Mouse (Mus musculus) heart, embryonic 10.5 days (tissue): Measurements from ENCODE around the gene Hells. TPM values are rescaled to one million over a fixed set of nuclear protein-coding genes. Genes with fewer than 3 reads are reported as not detected.
A peak's percentile ranks its signal among the peaks of the same experiment; 100 is the strongest.

ENCODE experiments used
- DNase-seq: peaks from one replicate; pipeline ENCODE4 v3.0.0-alpha.2; 2017; ENCODE audit warnings: low spot score
- H3K27ac ChIP-seq: fragments of 300-500 bp; sonication (generic); 2 replicates; pipeline ENCODE4 v1.5.1; 2016; ENCODE audit warnings: mild to moderate bottlenecking
- H3K27me3 ChIP-seq: fragments of 300-500 bp; sonication (generic); 2 replicates; pipeline ENCODE4 v1.6.1; 2016; ENCODE audit warnings: mild to moderate bottlenecking; ENCODE audit not compliant: poor library complexity, insufficient read depth, severe bottlenecking
- H3K36me3 ChIP-seq: fragments of 300-500 bp; sonication (generic); 2 replicates; pipeline ENCODE4 v1.6.1; 2016; ENCODE audit warnings: mild to moderate bottlenecking, moderate library complexity
- H3K4me1 ChIP-seq: fragments of 300-500 bp; sonication (generic); 2 replicates; pipeline ENCODE4 v1.6.1; 2016; ENCODE audit warnings: mild to moderate bottlenecking
- H3K4me3 ChIP-seq: fragments of 300-500 bp; sonication (generic); 2 replicates; pipeline ENCODE4 v1.5.1; 2016; ENCODE audit warnings: mild to moderate bottlenecking, moderate library complexity
- H3K9me3 ChIP-seq: fragments of 300-500 bp; sonication (generic); 2 replicates; pipeline ENCODE4 v1.6.1; 2016; ENCODE audit warnings: mild to moderate bottlenecking, moderate library complexity
- WGBS: fragments of 180-500 bp; shearing (Covaris S2); methylation state at CpG from one replicate; pipeline ENCODE4 v1.1.7; 2016; 5-methylcytosine and 5-hydroxymethylcytosine counted together
- microRNA-seq: library from miRNA; unstranded; fragments of <30 nt; microRNA quantifications from one replicate; pipeline ENCODE4, GENCODE M21; 2017
- polyA plus RNA-seq: library from polyadenylated mRNA; unstranded; fragments of >200 nt; fragmentation: Nextera tagmentation; extraction: Ambion mirVana; gene quantifications from 2 replicates; pipeline ENCODE4 v1.2.1, GENCODE M21; 2016

The Hells gene
- polyA plus RNA-seq, 1 experiment from 2014 or later = 60.3 TPM

- WGBS = 77% methylated on average over 6 of the region's 6 CpGs
- DNase-seq = no peak
- Histone ChIP-seq H3K27me3 (no peaks in the 10 kb centered on the region), H3K9me3 (no peaks in the 10 kb centered on the region), H3K4me1 (no peaks in the 10 kb centered on the region), H3K36me3 (peaks cover 35% of the 10 kb centered on the region), H3K4me3 (no peak overlapping the region), H3K27ac (no peak overlapping the region)
Observed at GRCm38 (mm10) chr19:38970741-38971140, 40.0 kb downstream of the Hells start.

DNA sequence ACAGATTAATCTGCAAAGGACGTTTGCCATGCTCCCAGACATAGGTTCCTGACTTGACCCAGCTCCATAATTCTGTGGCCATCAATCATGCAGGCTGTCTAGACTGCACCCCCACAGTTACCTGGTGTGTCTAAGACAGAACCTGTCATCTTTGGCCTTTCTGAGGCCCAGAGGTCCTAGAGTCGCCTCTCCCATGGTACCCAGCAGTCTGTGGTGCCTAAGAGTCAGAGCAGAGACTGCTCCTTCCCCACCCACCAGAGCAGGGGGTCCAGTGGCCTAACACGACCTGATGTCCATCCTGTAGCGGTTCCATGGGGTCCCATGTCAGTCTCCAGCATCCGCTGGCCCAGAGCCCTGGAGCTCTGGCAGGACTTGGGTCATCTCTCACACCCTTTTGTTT, 41.9 kb downstream of the Hells start:
- Histone ChIP-seq H3K9me3 (no peaks in the 10 kb centered on the region), H3K4me1 (no peaks in the 10 kb centered on the region), H3K27me3 (no peaks in the 10 kb centered on the region), H3K36me3 (peaks cover 22% of the 10 kb centered on the region), H3K4me3 (no peak overlapping the region), H3K27ac (no peak overlapping the region)
- DNase-seq = no peak
- 75% methylated on average over 5 of the region's 5 CpGs for WGBS

DNA sequence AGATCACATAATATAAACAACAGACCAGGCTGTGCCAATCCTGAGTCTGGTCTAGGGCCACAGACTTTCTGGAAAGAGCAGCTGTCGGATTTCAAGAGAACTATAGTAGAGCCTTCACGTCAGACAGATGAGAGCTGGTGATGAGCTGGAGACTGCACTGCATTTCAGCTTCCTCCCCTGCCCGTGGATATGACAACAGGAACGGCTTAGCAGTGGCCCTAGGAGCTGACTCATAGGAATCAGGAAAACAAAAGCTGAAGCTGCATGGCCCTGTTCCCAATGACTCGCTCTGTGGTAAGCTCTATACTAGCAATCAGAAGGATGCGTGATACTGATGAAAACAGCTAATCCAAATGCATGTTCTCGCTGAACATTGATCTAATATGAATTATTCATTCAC, 43.0 kb downstream of the Hells start:
- Histone ChIP-seq H3K36me3 (peaks cover 19% of the 10 kb centered on the region), H3K9me3 (no peaks in the 10 kb centered on the region), H3K27ac (no peak overlapping the region), H3K27me3 (no peaks in the 10 kb centered on the region), H3K4me1 (no peaks in the 10 kb centered on the region), H3K4me3 (no peak overlapping the region)
- DNase-seq = no peak
- 56% methylated on average over 7 of the region's 7 CpGs for WGBS

- H3K4me3 ChIP-seq = no peak overlapping the region
- H3K36me3 ChIP-seq = peaks cover 4% of the 10 kb centered on the region; the same call in 1 of the 2 replicates
- H3K9me3 ChIP-seq = no peaks in the 10 kb centered on the region
- no peaks in the 10 kb centered on the region for H3K4me1 ChIP-seq
- DNase-seq = no peak
- H3K27me3 ChIP-seq = no peaks in the 10 kb centered on the region
- no peak overlapping the region for H3K27ac ChIP-seq
Observed at GRCm38 (mm10) chr19:38976269-38976668, 45.6 kb downstream of the Hells start.

DNA sequence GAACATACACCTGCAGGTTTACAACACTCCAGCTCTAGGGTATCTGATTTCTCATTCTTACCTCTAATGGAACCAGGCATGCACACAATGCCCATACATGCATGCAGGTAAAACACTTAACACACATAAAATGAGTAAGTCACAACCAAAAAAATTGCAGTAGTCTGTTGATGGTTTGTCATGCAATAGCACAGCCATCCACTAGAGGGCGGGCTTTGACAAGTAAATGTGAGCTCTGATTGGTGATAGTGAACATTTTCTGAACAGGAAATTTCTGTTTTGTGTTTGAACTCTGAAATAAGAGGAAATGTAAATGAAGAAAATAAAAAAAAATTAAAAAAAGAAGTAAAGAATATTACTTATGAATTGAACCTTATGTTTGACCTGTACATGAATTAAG, 51.3 kb downstream of the Hells start:
- Histone ChIP-seq H3K4me1 (no peaks in the 10 kb centered on the region), H3K9me3 (no peaks in the 10 kb centered on the region), H3K4me3 (no peak overlapping the region), H3K27me3 (no peaks in the 10 kb centered on the region), H3K27ac (no peak overlapping the region), H3K36me3 (no peaks in the 10 kb centered on the region)
- DNase-seq = peak; percentile 81
- 0% methylated on average over 1 of the region's 1 CpGs for WGBS

GRCm38 (mm10) chr19:38998248-38998647, 67.5 kb downstream of the Hells start:
- Histone ChIP-seq H3K27ac (no peak overlapping the region), H3K9me3 (no peaks in the 10 kb centered on the region), H3K36me3 (no peaks in the 10 kb centered on the region), H3K4me1 (no peaks in the 10 kb centered on the region), H3K4me3 (no peak overlapping the region), H3K27me3 (no peaks in the 10 kb centered on the region)
- no peak for DNase-seq
- 58% methylated on average over 4 of the region's 4 CpGs for WGBS

GRCm38 (mm10) chr19:38998676-38999075, 68.0 kb downstream of the Hells start:
- H3K9me3 ChIP-seq = no peaks in the 10 kb centered on the region
- no peaks in the 10 kb centered on the region for H3K27me3 ChIP-seq
- H3K27ac ChIP-seq = no peak overlapping the region
- H3K4me3 ChIP-seq = no peak overlapping the region
- no peaks in the 10 kb centered on the region for H3K4me1 ChIP-seq
- WGBS = 83% methylated on average over 1 of the region's 1 CpGs
- no peaks in the 10 kb centered on the region for H3K36me3 ChIP-seq
- DNase-seq = no peak

GRCm38 (mm10) chr19:39005132-39005531, 74.4 kb downstream of the Hells start:
- 75% methylated on average over 1 of the region's 1 CpGs for WGBS

GRCm38 (mm10) chr19:39006715-39007114, 76.0 kb downstream of the Hells start, which contains the start of gene Cyp2c55:
TSS of gene Cyp2c55 (plus strand) at chr19:39007019.
- no peaks in the 10 kb centered on the region for H3K9me3 ChIP-seq
- no peak within 1 kb of the TSS for H3K4me3 ChIP-seq
- no peak for DNase-seq
- H3K36me3 ChIP-seq = no peaks in the 10 kb centered on the region
- H3K27me3 ChIP-seq = no peaks in the 10 kb centered on the region
- H3K4me1 ChIP-seq = no peaks in the 10 kb centered on the region
- H3K27ac ChIP-seq = no peak within 1 kb of the TSS

More at GRCm38 (mm10) chr19:39005132-39005531, 74.4 kb downstream of the Hells start:
- H3K9me3 ChIP-seq = no peaks in the 10 kb centered on the region
- H3K27ac ChIP-seq = no peak overlapping the region
- no peak for DNase-seq
- H3K4me3 ChIP-seq = no peak overlapping the region
- H3K27me3 ChIP-seq = no peaks in the 10 kb centered on the region
- no peaks in the 10 kb centered on the region for H3K4me1 ChIP-seq
- H3K36me3 ChIP-seq = no peaks in the 10 kb centered on the region

Small RNAs within 50 kb of the gene (microRNA-seq; reads per million reads assigned to microRNA genes)
- not detected for gene Gm23800

Other genes starting within 250 kb of the Hells start
- 6.8 and 7.8 TPM in 2 replicates for gene Noc3l, start 111.7 kb upstream of the Hells start, polyA plus RNA-seq
- 1.6 and 2.1 TPM in 2 replicates for gene Tbc1d12, start 94.3 kb upstream of the Hells start, polyA plus RNA-seq
- 0.07 and 0.09 TPM in 2 replicates for gene Cyp2c55, start 76.1 kb downstream of the Hells start, polyA plus RNA-seq
- gene Cyp2c65, start 130.1 kb downstream of the Hells start, polyA plus RNA-seq = not detected in 2 replicates
- gene Cyp2c66, start 183.0 kb downstream of the Hells start, polyA plus RNA-seq = not detected in 2 replicates